Mouse (Mus musculus) lung, embryonic 14.5 days (tissue): ENCODE measurements around the gene Golga4. TPM values are rescaled to one million over a fixed set of nuclear protein-coding genes. Genes with fewer than 3 reads are reported as not detected.
A peak's percentile ranks its signal among the peaks of the same experiment; 100 is the strongest.

Experiments
- ATAC-seq: fragments of 200-750 bp; cut with Nextera tagmentation; 2 replicates; pipeline ENCODE4 v1.8.0; 2017; ENCODE audit warnings: mild to moderate bottlenecking, moderate TSS enrichment, moderate library complexity; ENCODE audit not compliant: insufficient read depth
- DNase-seq: peaks from one replicate; pipeline ENCODE4 v3.0.0-alpha.2; 2015
- H3K27ac ChIP-seq: fragments of 300-500 bp; sonication (generic); 2 replicates; pipeline ENCODE4 v1.5.1; 2014; ENCODE audit warnings: low read depth, mild to moderate bottlenecking, moderate library complexity
- H3K27me3 ChIP-seq: fragments of 300-500 bp; sonication (generic); 2 replicates; pipeline ENCODE4 v1.6.1; 2014; ENCODE audit warnings: low read length, control low read depth; ENCODE audit not compliant: insufficient read depth
- H3K36me3 ChIP-seq: fragments of 300-500 bp; sonication (generic); 2 replicates; pipeline ENCODE4 v1.6.1; 2014; ENCODE audit warnings: control low read depth; ENCODE audit not compliant: insufficient read depth
- H3K4me1 ChIP-seq: fragments of 300-500 bp; sonication (generic); 2 replicates; pipeline ENCODE4 v1.6.1; 2014; ENCODE audit warnings: antibody characterized with exemption, control low read depth; ENCODE audit not compliant: insufficient read depth
- H3K4me2 ChIP-seq: fragments of 300-500 bp; sonication (generic); 2 replicates; pipeline ENCODE4 v1.6.1; 2014; ENCODE audit warnings: mild to moderate bottlenecking
- H3K4me3 ChIP-seq: fragments of 300-500 bp; sonication (generic); 2 replicates; pipeline ENCODE4 v1.5.1; 2014; ENCODE audit warnings: low read depth, low read length
- H3K9ac ChIP-seq: fragments of 300-500 bp; sonication (generic); 2 replicates; pipeline ENCODE4 v1.6.1; 2014
- H3K9me3 ChIP-seq: fragments of 300-500 bp; sonication (generic); 2 replicates; pipeline ENCODE4 v1.6.1; 2016; ENCODE audit warnings: low read depth, low read length, control low read depth
- CTCF ChIP-seq: IDR thresholded peaks from 2 replicates; pipeline ENCODE4 v1.5.1; 2016; ENCODE audit warnings: antibody characterized with exemption, low read depth
- WGBS: fragments of 180-500 bp; shearing (Covaris S2); extraction: QIAGEN DNeasy Blood & Tissue Kit; methylation state at CpG from one replicate; pipeline ENCODE4 v1.1.7; 2014; 5-methylcytosine and 5-hydroxymethylcytosine counted together
- polyA plus RNA-seq: library from polyadenylated mRNA; unstranded; fragments of >200 nt; fragmentation: Nextera tagmentation; extraction: Ambion mirVana; gene quantifications from 2 replicates; pipeline ENCODE4 v1.2.1, GENCODE M21; 2014

Gene Golga4
- polyA plus RNA-seq, 1 experiment from 2014 or later: 53.3 TPM

GRCm38 (mm10) chr9:118610060-118610459 is 104.0 kb downstream of the Golga4 start:
- no peak overlapping the region for H3K4me3 ChIP-seq
- peaks cover 11% of the 10 kb centered on the region; the same call in 1 of the 2 replicates for H3K4me1 ChIP-seq
- 53% methylated on average over 10 of the region's 10 CpGs for WGBS
- DNase-seq (peak; percentile 59), ATAC-seq (no peak)
- H3K36me3 ChIP-seq: no peaks in the 10 kb centered on the region
- H3K9ac ChIP-seq: 0 out of 2 replicates have a peak overlapping the region, but pooled peaks have one; percentile 23
- no peaks in the 10 kb centered on the region for H3K27me3 ChIP-seq
- TF ChIP-seq CTCF: peak; percentile 43
- no peak overlapping the region for H3K27ac ChIP-seq
- H3K9me3 ChIP-seq: no peaks in the 10 kb centered on the region
- peak overlapping the region; percentile 42 for H3K4me2 ChIP-seq

- no peaks in the 10 kb centered on the region for H3K36me3 ChIP-seq
- TF ChIP-seq CTCF: no peak
- H3K27ac ChIP-seq: no peak overlapping the region
- H3K9me3 ChIP-seq: no peaks in the 10 kb centered on the region
- H3K4me3 ChIP-seq: no peak overlapping the region
- H3K9ac ChIP-seq: no peak overlapping the region
- H3K4me2 ChIP-seq: peak overlapping the region; percentile 43
- ATAC-seq (no peak), DNase-seq (peak; percentile 65)
- 26% methylated on average over 14 of the region's 14 CpGs for WGBS
- H3K27me3 ChIP-seq: no peaks in the 10 kb centered on the region
- H3K4me1 ChIP-seq: peaks cover 9% of the 10 kb centered on the region; the same call in 1 of the 2 replicates
Measured at GRCm38 (mm10) chr9:118611111-118611541, 105.1 kb downstream of the Golga4 start.

- Histone ChIP-seq H3K27ac (no peak overlapping the region), H3K36me3 (no peaks in the 10 kb centered on the region), H3K9ac (no peak overlapping the region), H3K9me3 (no peaks in the 10 kb centered on the region), H3K4me3 (no peak overlapping the region), H3K4me1 (peaks cover 9% of the 10 kb centered on the region; the same call in 1 of the 2 replicates), H3K27me3 (no peaks in the 10 kb centered on the region), H3K4me2 (peak overlapping the region; percentile 43; the same call in 1 of the 2 replicates)
- WGBS: 31% methylated on average over 20 of the region's 20 CpGs
- TF ChIP-seq CTCF: no peak
- peak; percentile 67 for DNase-seq
- ATAC-seq: no peak
Measured at GRCm38 (mm10) chr9:118611958-118612581, 106.0 kb downstream of the Golga4 start.

- no peak for TF ChIP-seq CTCF
- H3K27ac ChIP-seq: no peak overlapping the region
- no peaks in the 10 kb centered on the region for H3K9me3 ChIP-seq
- no peaks in the 10 kb centered on the region for H3K36me3 ChIP-seq
- no peaks in the 10 kb centered on the region for H3K27me3 ChIP-seq
- ATAC-seq: no peak
- DNase-seq: no peak
- 68% methylated on average over 5 of the region's 5 CpGs for WGBS
- H3K4me2 ChIP-seq: no peak overlapping the region
- no peak overlapping the region for H3K9ac ChIP-seq
- no peak overlapping the region for H3K4me3 ChIP-seq
- peaks cover 2% of the 10 kb centered on the region; the same call in 1 of the 2 replicates for H3K4me1 ChIP-seq
Measured at GRCm38 (mm10) chr9:118617237-118617636, 111.2 kb downstream of the Golga4 start.

- Histone ChIP-seq H3K4me3 (no peak overlapping the region), H3K9ac (no peak overlapping the region), H3K9me3 (no peaks in the 10 kb centered on the region), H3K36me3 (no peaks in the 10 kb centered on the region), H3K27me3 (no peaks in the 10 kb centered on the region), H3K27ac (no peak overlapping the region), H3K4me1 (peaks cover 5% of the 10 kb centered on the region; the same call in 1 of the 2 replicates), H3K4me2 (no peak overlapping the region)
- ATAC-seq (no peak), DNase-seq (no peak)
- WGBS: 86% methylated on average over 3 of the region's 3 CpGs
- TF ChIP-seq CTCF: no peak
Measured at GRCm38 (mm10) chr9:118618732-118619250, 112.7 kb downstream of the Golga4 start.

GRCm38 (mm10) chr9:118620807-118621206 is 114.7 kb downstream of the Golga4 start:
- H3K9ac ChIP-seq: no peak overlapping the region

GRCm38 (mm10) chr9:118621691-118622090 is 115.6 kb downstream of the Golga4 start:
- Histone ChIP-seq H3K27ac (no peak overlapping the region), H3K4me1 (peaks cover 5% of the 10 kb centered on the region; the same call in 1 of the 2 replicates), H3K9ac (no peak overlapping the region), H3K4me3 (no peak overlapping the region), H3K36me3 (0 out of 2 replicates have a peak, but pooled peaks cover 2% of the 10 kb centered on the region), H3K4me2 (no peak overlapping the region), H3K9me3 (no peaks in the 10 kb centered on the region), H3K27me3 (no peaks in the 10 kb centered on the region)
- DNase-seq (no peak), ATAC-seq (no peak)
- 83% methylated on average over 6 of the region's 6 CpGs for WGBS
- TF ChIP-seq CTCF: no peak

More at GRCm38 (mm10) chr9:118620807-118621206, 114.7 kb downstream of the Golga4 start:
- Histone ChIP-seq H3K4me1 (peaks cover 5% of the 10 kb centered on the region; the same call in 1 of the 2 replicates), H3K36me3 (no peaks in the 10 kb centered on the region), H3K4me3 (no peak overlapping the region), H3K4me2 (no peak overlapping the region), H3K9me3 (no peaks in the 10 kb centered on the region), H3K27ac (no peak overlapping the region), H3K27me3 (no peaks in the 10 kb centered on the region)
- DNase-seq: no peak
- no peak for TF ChIP-seq CTCF
- 63% methylated on average over 4 of the region's 4 CpGs for WGBS
- ATAC-seq: no peak
